Mouse (Mus musculus): Measurements from ENCODE around the gene Psmd6.

Gene Psmd6

GRCm38 (mm10) chr14:14120230-14121096 lies at the start of gene Psmd6:
TSS of gene Psmd6 (minus strand) at chr14:14120984.
- peak; percentile 87 for DNase-seq (ENCODE audit: low spot score)

- DNase-seq (ENCODE audit: low spot score), result no peak
Observed at GRCm38 (mm10) chr14:14110710-14111109, 10.1 kb downstream of the Psmd6 start.

- DNase-seq (ENCODE audit: low spot score), result no peak
Observed at GRCm38 (mm10) chr14:14104930-14105318, 15.9 kb downstream of the Psmd6 start.

- DNase-seq (ENCODE audit: low spot score), result no peak
Observed at GRCm38 (mm10) chr14:14104213-14104929, 16.4 kb downstream of the Psmd6 start.

GRCm38 (mm10) chr14:14101296-14101695 lies 19.5 kb downstream of the Psmd6 start:
- no peak for DNase-seq (ENCODE audit: low spot score)

GRCm38 (mm10) chr14:14100773-14101280 lies 20.0 kb downstream of the Psmd6 start:
- no peak for DNase-seq (ENCODE audit: low spot score)

- DNase-seq (ENCODE audit: low spot score), result peak; percentile 96
Observed at GRCm38 (mm10) chr14:14098330-14098980, 22.3 kb downstream of the Psmd6 start.

- DNase-seq (ENCODE audit: low spot score), result no peak
Observed at GRCm38 (mm10) chr14:14090571-14090970, 30.2 kb downstream of the Psmd6 start.

GRCm38 (mm10) chr14:14088016-14088791 lies 32.6 kb downstream of the Psmd6 start:
- no peak for DNase-seq (ENCODE audit: low spot score)

- no peak for DNase-seq (ENCODE audit: low spot score)
Observed at GRCm38 (mm10) chr14:14087348-14087747, 33.4 kb downstream of the Psmd6 start.

- DNase-seq (ENCODE audit: low spot score), result no peak
Observed at GRCm38 (mm10) chr14:14086711-14087263, 34.0 kb downstream of the Psmd6 start.

GRCm38 (mm10) chr14:14083811-14084210 lies 37.0 kb downstream of the Psmd6 start:
- no peak for DNase-seq (ENCODE audit: low spot score)

GRCm38 (mm10) chr14:14080604-14081194 lies 40.1 kb downstream of the Psmd6 start:
- no peak for DNase-seq (ENCODE audit: low spot score)

- DNase-seq (ENCODE audit: low spot score), result no peak
Observed at GRCm38 (mm10) chr14:14071456-14071855, 49.3 kb downstream of the Psmd6 start.

- peak; percentile 77 for DNase-seq (ENCODE audit: low spot score)
Observed at GRCm38 (mm10) chr14:14070541-14071315, 50.1 kb downstream of the Psmd6 start.

GRCm38 (mm10) chr14:14068553-14068952 lies 52.2 kb downstream of the Psmd6 start:
- no peak for DNase-seq (ENCODE audit: low spot score)

- DNase-seq (ENCODE audit: low spot score), result peak; percentile 45
Observed at GRCm38 (mm10) chr14:14067648-14068472, 52.9 kb downstream of the Psmd6 start.

- DNase-seq (ENCODE audit: low spot score), result no peak
Observed at GRCm38 (mm10) chr14:14066241-14066640, 54.5 kb downstream of the Psmd6 start.

GRCm38 (mm10) chr14:14065142-14065498 lies 55.7 kb downstream of the Psmd6 start:
- peak; percentile 20 for DNase-seq (ENCODE audit: low spot score)

All from embryo, embryonic 10 days (tissue).